Mouse (Mus musculus): Measurements from ENCODE around the gene Hlf.

Hlf gene

GRCm38 (mm10) chr11:90370789-90371291, 19.9 kb downstream of the Hlf start:
- in situ Hi-C loops (cut with MboI, MseI) = no loop called here

- in situ Hi-C loops (cut with MboI, MseI) = no loop called here
Measured at GRCm38 (mm10) chr11:90370367-90370766, 20.3 kb downstream of the Hlf start.

GRCm38 (mm10) chr11:90369605-90370004, 21.1 kb downstream of the Hlf start:
- in situ Hi-C loops (cut with MboI, MseI) = loop anchor here in 1 of 2 experiments (10.0 kb wide), 1 partner anchor 1835 kb away; no protein-coding TSS in a partner anchor

GRCm38 (mm10) chr11:90369115-90369514, 21.6 kb downstream of the Hlf start:
- in situ Hi-C loops (cut with MboI, MseI) = loop anchor here in 1 of 2 experiments (10.0 kb wide), 1 partner anchor 1834 kb away; no protein-coding TSS in a partner anchor

GRCm38 (mm10) chr11:90367894-90368860, 22.5 kb downstream of the Hlf start:
- in situ Hi-C loops (cut with MboI, MseI) = loop anchor here in 1 of 2 experiments (10.0 kb wide), 1 partner anchor 1833 kb away; no protein-coding TSS in a partner anchor

- in situ Hi-C loops (cut with MboI, MseI) = loop anchor here in 1 of 2 experiments (10.0 kb wide), 1 partner anchor 1830 kb away; no protein-coding TSS in a partner anchor
Measured at GRCm38 (mm10) chr11:90364865-90365264, 25.8 kb downstream of the Hlf start.

GRCm38 (mm10) chr11:90363821-90364497, 26.7 kb downstream of the Hlf start:
- in situ Hi-C loops (cut with MboI, MseI) = loop anchor here in 1 of 2 experiments (10.0 kb wide), 1 partner anchor 1829 kb away; no protein-coding TSS in a partner anchor

GRCm38 (mm10) chr11:90363406-90363805, 27.3 kb downstream of the Hlf start:
- in situ Hi-C loops (cut with MboI, MseI) = loop anchor here in 1 of 2 experiments (10.0 kb wide), 1 partner anchor 1829 kb away; no protein-coding TSS in a partner anchor

- in situ Hi-C loops (cut with MboI, MseI) = loop anchor here in 1 of 2 experiments (10.0 kb wide), 1 partner anchor 1826 kb away; no protein-coding TSS in a partner anchor
Measured at GRCm38 (mm10) chr11:90360536-90360935, 30.2 kb downstream of the Hlf start.

GRCm38 (mm10) chr11:90358063-90358462, 32.6 kb downstream of the Hlf start:
- in situ Hi-C loops (cut with MboI, MseI) = no loop called here

GRCm38 (mm10) chr11:90357371-90357770, 33.3 kb downstream of the Hlf start:
- in situ Hi-C loops (cut with MboI, MseI) = no loop called here

GRCm38 (mm10) chr11:90356495-90357304, 34.0 kb downstream of the Hlf start:
- in situ Hi-C loops (cut with MboI, MseI) = no loop called here

- in situ Hi-C loops (cut with MboI, MseI) = no loop called here
Measured at GRCm38 (mm10) chr11:90356036-90356435, 34.7 kb downstream of the Hlf start.

GRCm38 (mm10) chr11:90355270-90355681, 35.4 kb downstream of the Hlf start:
- in situ Hi-C loops (cut with MboI, MseI) = no loop called here

GRCm38 (mm10) chr11:90352696-90353095, 38.0 kb downstream of the Hlf start:
- in situ Hi-C loops (cut with MboI, MseI) = no loop called here

GRCm38 (mm10) chr11:90350153-90350512, 40.6 kb downstream of the Hlf start:
- in situ Hi-C loops (cut with MboI, MseI) = no loop called here

- in situ Hi-C loops (cut with MboI, MseI) = no loop called here
Measured at GRCm38 (mm10) chr11:90349486-90350152, 41.1 kb downstream of the Hlf start.

GRCm38 (mm10) chr11:90347667-90348459, 42.8 kb downstream of the Hlf start:
- in situ Hi-C loops (cut with MboI, MseI) = no loop called here

GRCm38 (mm10) chr11:90345746-90346145, 44.9 kb downstream of the Hlf start:
- in situ Hi-C loops (cut with MboI, MseI) = no loop called here

Data from T-helper 17 cell (primary cell).